Mouse (Mus musculus) midbrain, embryonic 11.5 days (tissue): Measurements from ENCODE around the gene Kif1bp. TPM values are rescaled to one million over a fixed set of nuclear protein-coding genes. Genes with fewer than 3 reads are reported as not detected.
"Not testable (repeated sequence)": the region's sequence is repeated elsewhere in the genome, so short reads cannot be mapped to it uniquely, and the experiment has no call there.

Source experiments
- ATAC-seq: fragments of 200-750 bp; cut with Nextera tagmentation; 2 replicates; pipeline ENCODE4 v1.8.0; 2017; ENCODE audit warnings: moderate TSS enrichment, moderate library complexity; ENCODE audit not compliant: low FRiP score
- DNase-seq: peaks from one replicate; pipeline ENCODE4 v3.0.0; 2015; ENCODE audit warnings: low spot score; ENCODE audit errors: missing footprints
- H3K27ac ChIP-seq: fragments of 300-500 bp; sonication (generic); 2 replicates; pipeline ENCODE4 v1.5.1; 2014; ENCODE audit warnings: low read depth, low read length
- H3K27me3 ChIP-seq: fragments of 300-500 bp; sonication (generic); 2 replicates; pipeline ENCODE4 v1.6.1; 2014; ENCODE audit warnings: mild to moderate bottlenecking, low read length, moderate library complexity, mixed read lengths; ENCODE audit not compliant: control insufficient read depth, insufficient read depth
- H3K36me3 ChIP-seq: fragments of 300-500 bp; sonication (generic); 2 replicates; pipeline ENCODE4 v1.6.1; 2014; ENCODE audit warnings: mild to moderate bottlenecking, low read length, moderate library complexity, mixed read lengths; ENCODE audit not compliant: control insufficient read depth, insufficient read depth
- H3K4me1 ChIP-seq: fragments of 300-500 bp; sonication (generic); 2 replicates; pipeline ENCODE4 v1.6.1; 2014; ENCODE audit warnings: low read length; ENCODE audit not compliant: control insufficient read depth, insufficient read depth
- H3K4me2 ChIP-seq: fragments of 300-500 bp; sonication (generic); 2 replicates; pipeline ENCODE4 v1.6.1; 2014; ENCODE audit warnings: mild to moderate bottlenecking, moderate library complexity
- H3K4me3 ChIP-seq: fragments of 300-500 bp; sonication (generic); 2 replicates; pipeline ENCODE4 v1.5.1; 2014; ENCODE audit warnings: low read depth, low read length
- H3K9ac ChIP-seq: fragments of 300-500 bp; sonication (generic); 2 replicates; pipeline ENCODE4 v1.6.1; 2014; ENCODE audit warnings: low read length
- H3K9me3 ChIP-seq: fragments of 300-500 bp; sonication (generic); 2 replicates; pipeline ENCODE4 v1.6.1; 2016; ENCODE audit warnings: low read length; ENCODE audit not compliant: control insufficient read depth
- WGBS: fragments of 180-500 bp; shearing (Covaris S2); extraction: QIAGEN DNeasy Blood & Tissue Kit; methylation state at CpG from one replicate; pipeline ENCODE4 v1.1.7; 2014; 5-methylcytosine and 5-hydroxymethylcytosine counted together
- polyA plus RNA-seq: library from polyadenylated mRNA; unstranded; fragments of >200 nt; fragmentation: Nextera tagmentation; extraction: Ambion mirVana; gene quantifications from 2 replicates; pipeline ENCODE4 v1.2.1, GENCODE M21; 2014

The Kif1bp gene
- polyA plus RNA-seq, 1 experiment from 2014 or later = 56.2 TPM

GRCm38 (mm10) chr10:62500916-62501615, 77.2 kb downstream of the Kif1bp start:
- H3K27me3 ChIP-seq = no peaks in the 10 kb centered on the region
- no peaks in the 10 kb centered on the region for H3K4me1 ChIP-seq
- ATAC-seq (no peak), DNase-seq (no peak)
- H3K9ac ChIP-seq = no peak overlapping the region
- 85% methylated on average over 9 of the region's 9 CpGs for WGBS
- H3K4me2 ChIP-seq = no peak overlapping the region
- H3K36me3 ChIP-seq = no peaks in the 10 kb centered on the region
- no peak overlapping the region for H3K4me3 ChIP-seq
- no peak overlapping the region for H3K27ac ChIP-seq
- H3K9me3 ChIP-seq = no peaks in the 10 kb centered on the region

GRCm38 (mm10) chr10:62500088-62500915, 78.0 kb downstream of the Kif1bp start:
- H3K27ac ChIP-seq = no peak overlapping the region
- H3K9ac ChIP-seq = no peak overlapping the region
- no peaks in the 10 kb centered on the region for H3K4me1 ChIP-seq
- H3K4me3 ChIP-seq = no peak overlapping the region
- WGBS = 25% methylated on average over 15 of the region's 15 CpGs
- no peaks in the 10 kb centered on the region for H3K9me3 ChIP-seq
- DNase-seq = peak; percentile 94
- peak; percentile 75; the same call in 1 of the 2 replicates for ATAC-seq
- no peaks in the 10 kb centered on the region for H3K27me3 ChIP-seq
- no peak overlapping the region for H3K4me2 ChIP-seq
- H3K36me3 ChIP-seq = no peaks in the 10 kb centered on the region

GRCm38 (mm10) chr10:62491681-62492080, 86.6 kb downstream of the Kif1bp start:
- 83% methylated on average over 3 of the region's 3 CpGs for WGBS
- H3K27me3 ChIP-seq = not testable (repeated sequence)

More at GRCm38 (mm10) chr10:62491681-62492080, 86.6 kb downstream of the Kif1bp start:
- H3K4me3 ChIP-seq, H3K27ac ChIP-seq, DNase-seq, H3K9ac ChIP-seq, H3K36me3 ChIP-seq, ATAC-seq, H3K4me2 ChIP-seq, H3K9me3 ChIP-seq, H3K4me1 ChIP-seq: not testable (repeated sequence)

Other genes with a start within 250 kb of the Kif1bp start
- gene Hk1, start 198.5 kb downstream of the Kif1bp start, polyA plus RNA-seq = 19.3 and 23.4 TPM in 2 replicates
- gene Hkdc1, start 156.0 kb downstream of the Kif1bp start, polyA plus RNA-seq = 0.07 and 0.11 TPM in 2 replicates
- gene 4930507D05Rik, start 129.0 kb downstream of the Kif1bp start, polyA plus RNA-seq = 1.2 and 1.7 TPM in 2 replicates
- 29.1 and 31.6 TPM in 2 replicates for gene Supv3l1, start 128.7 kb downstream of the Kif1bp start, polyA plus RNA-seq
- gene Vps26a, start 91.7 kb downstream of the Kif1bp start, polyA plus RNA-seq = 107 and 117 TPM in 2 replicates
- 6.6 and 6.8 TPM in 2 replicates for gene Srgn, start 51.0 kb downstream of the Kif1bp start, polyA plus RNA-seq
- gene Ddx21, start 23.8 kb upstream of the Kif1bp start, polyA plus RNA-seq = 37.5 and 39.2 TPM in 2 replicates
- gene Ddx50, start 72.8 kb upstream of the Kif1bp start, polyA plus RNA-seq = 127 and 143 TPM in 2 replicates
- 2.4 and 2.5 TPM in 2 replicates for gene Stox1, start 147.7 kb upstream of the Kif1bp start, polyA plus RNA-seq
- gene Ccar1, start 213.8 kb upstream of the Kif1bp start, polyA plus RNA-seq = 159 and 168 TPM in 2 replicates